Mouse (Mus musculus) yolk sac, embryonic 10.5 days (tissue): ENCODE measurements around the gene Smpd3.
"Not testable (repeated sequence)": the region's sequence is repeated elsewhere in the genome, so short reads cannot be mapped to it uniquely, and the experiment has no call there.

Source experiments
- DNase-seq: peaks from one replicate; pipeline ENCODE4 v3.0.0-alpha.2; 2017; ENCODE audit warnings: low spot score

Smpd3 gene

GRCm38 (mm10) chr8:106321434-106321833 is 16.4 kb downstream of the Smpd3 start:
- DNase-seq = no peak

GRCm38 (mm10) chr8:106320002-106320401 is 17.8 kb downstream of the Smpd3 start:
- no peak for DNase-seq

GRCm38 (mm10) chr8:106317091-106317490 is 20.7 kb downstream of the Smpd3 start:
- DNase-seq = no peak

GRCm38 (mm10) chr8:106316506-106316905 is 21.3 kb downstream of the Smpd3 start:
- DNase-seq = no peak

GRCm38 (mm10) chr8:106315402-106316187 is 22.2 kb downstream of the Smpd3 start:
- DNase-seq = peak; percentile 15

- DNase-seq = no peak
Observed at GRCm38 (mm10) chr8:106313799-106314198, 24.0 kb downstream of the Smpd3 start.

- no peak for DNase-seq
Observed at GRCm38 (mm10) chr8:106313120-106313737, 24.6 kb downstream of the Smpd3 start.

GRCm38 (mm10) chr8:106311967-106312366 is 25.8 kb downstream of the Smpd3 start:
- DNase-seq = no peak

GRCm38 (mm10) chr8:106310026-106310652 is 27.6 kb downstream of the Smpd3 start:
- no peak for DNase-seq

GRCm38 (mm10) chr8:106308082-106308786 is 29.6 kb downstream of the Smpd3 start:
- DNase-seq = peak; percentile 61

GRCm38 (mm10) chr8:106307586-106307985 is 30.2 kb downstream of the Smpd3 start:
- DNase-seq = no peak

GRCm38 (mm10) chr8:106306711-106307248 is 31.0 kb downstream of the Smpd3 start:
- not testable (repeated sequence) for DNase-seq

- no peak for DNase-seq
Observed at GRCm38 (mm10) chr8:106306076-106306475, 31.7 kb downstream of the Smpd3 start.

GRCm38 (mm10) chr8:106305301-106305700 is 32.5 kb downstream of the Smpd3 start:
- no peak for DNase-seq

GRCm38 (mm10) chr8:106304321-106304720 is 33.5 kb downstream of the Smpd3 start:
- no peak for DNase-seq

- DNase-seq = no peak
Observed at GRCm38 (mm10) chr8:106300739-106301715, 36.8 kb downstream of the Smpd3 start.

- DNase-seq = no peak
Observed at GRCm38 (mm10) chr8:106299686-106300085, 38.1 kb downstream of the Smpd3 start.

- DNase-seq = no peak
Observed at GRCm38 (mm10) chr8:106298846-106299245, 38.9 kb downstream of the Smpd3 start.

GRCm38 (mm10) chr8:106298261-106298660 is 39.5 kb downstream of the Smpd3 start:
- no peak for DNase-seq

GRCm38 (mm10) chr8:106292484-106293396 is 45.0 kb downstream of the Smpd3 start:
- DNase-seq = no peak
